Mouse (Mus musculus): ENCODE data around the gene Atp6v1g2.
A peak's percentile ranks its signal among the peaks of the same experiment; 100 is the strongest.

Atp6v1g2 gene

GRCm38 (mm10) chr17:35233114-35233980 is at the start of gene Atp6v1g2:
Gene Atp6v1g2, plus strand, starts transcription at chr17:35233660.
- DNase-seq = no peak

- peak; percentile 75 for DNase-seq
These were observed 47.5 kb upstream of the Atp6v1g2 start for GRCm38 (mm10) chr17:35185639-35186611.

GRCm38 (mm10) chr17:35186681-35187080 is 46.8 kb upstream of the Atp6v1g2 start:
- no peak for DNase-seq

DNA sequence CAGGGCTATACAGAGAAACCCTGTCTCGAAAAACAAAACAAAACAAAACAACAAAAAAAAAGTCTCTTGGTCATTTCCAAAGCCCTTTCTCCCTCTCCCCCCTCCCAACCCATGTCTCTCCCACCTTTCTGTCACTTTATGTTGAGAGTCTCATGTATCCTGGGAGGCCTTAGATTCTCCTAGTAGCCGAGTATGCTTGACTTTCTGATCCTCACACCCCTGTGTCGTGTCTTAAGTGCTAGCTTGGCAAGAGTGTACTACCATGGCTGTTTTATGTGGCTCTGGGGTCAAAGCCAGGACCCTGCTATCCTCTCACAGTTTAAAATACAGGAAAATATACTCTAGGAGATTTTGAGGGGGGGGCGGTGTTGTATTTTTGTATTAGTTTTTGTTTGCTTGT is 46.1 kb upstream of the Atp6v1g2 start:
- DNase-seq = no peak

GRCm38 (mm10) chr17:35187959-35188610 is 45.4 kb upstream of the Atp6v1g2 start, which contains the start of gene Lst1:
Gene Lst1, minus strand, starts transcription at chr17:35188439.
- DNase-seq = no peak

- no peak for DNase-seq
These were observed 44.3 kb upstream of the Atp6v1g2 start for GRCm38 (mm10) chr17:35189186-35189585.

GRCm38 (mm10) chr17:35190096-35190495 is 43.4 kb upstream of the Atp6v1g2 start:
- DNase-seq = no peak

GRCm38 (mm10) chr17:35191723-35192122 is 41.7 kb upstream of the Atp6v1g2 start:
- no peak for DNase-seq

- no peak for DNase-seq
These were observed 40.5 kb upstream of the Atp6v1g2 start for GRCm38 (mm10) chr17:35192924-35193323.

DNA sequence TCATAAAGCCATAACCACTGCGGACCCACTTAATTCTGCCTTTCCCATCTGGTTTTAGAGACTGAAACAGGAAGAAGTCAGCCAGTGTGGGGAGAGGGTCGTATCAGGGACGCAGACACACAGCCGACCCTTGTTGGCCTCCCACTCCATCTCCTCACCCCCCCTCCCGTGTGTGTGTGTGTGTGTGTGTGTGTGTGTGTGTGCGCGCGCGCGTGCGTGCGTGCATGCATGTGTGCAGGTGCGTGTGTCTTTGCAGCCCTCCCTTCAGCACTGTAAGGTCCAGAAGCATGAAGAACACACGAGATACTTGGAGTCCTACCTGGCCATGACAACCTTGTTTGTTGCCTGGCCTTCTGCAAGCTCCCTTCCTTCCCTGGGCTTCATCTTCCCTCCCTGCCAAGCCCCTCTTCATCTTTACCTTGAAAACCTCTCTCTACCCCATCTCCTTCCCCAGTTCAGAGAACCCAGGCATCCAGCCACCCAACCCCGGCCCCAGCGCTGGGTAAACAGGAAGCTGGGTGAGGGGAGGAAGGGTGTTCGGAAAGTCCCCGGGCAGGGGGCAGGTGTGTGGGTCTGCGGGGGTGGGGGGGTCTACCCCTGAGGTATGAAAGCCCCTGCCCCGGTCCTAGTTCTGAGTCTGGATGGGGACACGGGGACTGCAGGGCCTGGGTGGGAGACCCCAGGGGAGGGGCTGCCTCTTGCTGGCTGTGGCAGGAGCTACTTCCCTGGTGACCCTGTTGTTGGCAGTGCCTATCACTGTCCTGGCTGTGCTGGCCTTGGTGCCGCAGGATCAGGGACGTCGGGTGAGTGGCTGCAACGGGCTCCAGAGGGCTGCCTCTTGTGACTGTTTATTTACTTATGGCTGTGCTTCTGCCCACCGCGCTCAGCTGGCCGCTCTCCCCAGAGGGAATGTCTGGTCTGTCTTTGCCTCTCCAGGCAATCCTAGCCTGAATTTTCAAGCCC is 39.3 kb upstream of the Atp6v1g2 start, which contains the start of gene Ltb:
Gene Ltb, plus strand, starts transcription at position 559 of the 963 bp plus-strand sequence.
- no peak for DNase-seq

DNA sequence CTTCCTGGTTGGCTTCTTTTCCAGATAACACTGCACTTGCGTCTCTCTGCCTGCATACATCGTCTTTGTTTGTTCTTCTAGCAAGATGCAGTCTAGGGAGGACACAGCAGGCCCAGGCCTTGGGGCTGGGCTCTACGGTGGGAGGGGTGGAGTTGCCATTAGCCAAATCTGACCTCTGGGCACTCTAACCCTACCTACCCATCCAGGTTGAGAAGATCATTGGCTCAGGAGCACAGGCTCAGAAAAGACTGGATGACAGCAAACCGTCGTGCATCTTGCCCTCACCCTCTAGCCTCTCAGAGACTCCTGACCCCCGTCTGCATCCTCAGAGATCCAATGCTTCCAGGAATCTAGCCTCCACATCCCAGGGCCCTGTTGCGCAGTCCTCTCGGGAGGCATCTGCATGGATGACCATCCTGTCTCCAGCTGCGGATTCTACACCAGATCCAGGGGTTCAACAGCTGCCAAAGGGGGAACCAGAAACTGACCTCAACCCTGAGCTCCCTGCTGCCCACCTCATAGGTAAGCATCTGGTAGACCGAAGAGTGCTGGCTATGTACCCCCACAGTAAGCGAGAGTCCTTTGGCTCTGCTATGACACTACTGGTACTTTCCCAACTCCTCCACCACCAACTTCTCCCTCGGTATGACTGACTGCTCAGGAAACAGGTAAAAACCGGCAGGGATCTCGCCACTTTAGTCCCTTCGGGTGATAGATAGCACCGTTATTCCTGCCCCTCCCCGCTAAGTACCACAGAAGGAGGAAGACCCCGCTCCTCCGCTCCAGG is 38.4 kb upstream of the Atp6v1g2 start:
- no peak for DNase-seq

GRCm38 (mm10) chr17:35195631-35196320 is 37.7 kb upstream of the Atp6v1g2 start:
- peak; percentile 85 for DNase-seq

- DNase-seq = no peak
These were observed 37.2 kb upstream of the Atp6v1g2 start for GRCm38 (mm10) chr17:35196321-35196641.

GRCm38 (mm10) chr17:35197126-35197525 is 36.3 kb upstream of the Atp6v1g2 start:
- no peak for DNase-seq

DNA sequence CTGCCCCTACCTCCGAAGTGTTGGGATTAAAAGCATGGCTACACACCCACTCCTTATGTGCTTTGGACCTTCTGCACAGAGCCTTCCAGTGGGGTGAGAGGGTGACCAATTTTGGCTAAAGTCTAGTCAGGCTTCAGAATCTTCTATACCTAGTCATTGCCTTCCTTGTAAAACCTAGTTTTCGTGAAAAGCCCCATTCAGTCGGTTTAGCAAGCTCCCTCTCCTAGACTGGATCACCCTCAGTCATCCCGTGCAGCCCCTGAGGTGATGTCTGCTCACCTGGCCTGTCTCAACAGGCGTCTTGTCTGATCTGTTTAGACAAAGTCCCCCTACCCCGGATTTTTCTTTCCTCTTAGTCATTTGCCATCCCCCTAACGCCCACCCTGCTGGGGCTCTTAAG is 35.4 kb upstream of the Atp6v1g2 start:
- no peak for DNase-seq

- no peak for DNase-seq
These were observed 34.5 kb upstream of the Atp6v1g2 start for GRCm38 (mm10) chr17:35198946-35199345.

- DNase-seq = no peak
These were observed 33.1 kb upstream of the Atp6v1g2 start for GRCm38 (mm10) chr17:35200398-35200797.

DNA sequence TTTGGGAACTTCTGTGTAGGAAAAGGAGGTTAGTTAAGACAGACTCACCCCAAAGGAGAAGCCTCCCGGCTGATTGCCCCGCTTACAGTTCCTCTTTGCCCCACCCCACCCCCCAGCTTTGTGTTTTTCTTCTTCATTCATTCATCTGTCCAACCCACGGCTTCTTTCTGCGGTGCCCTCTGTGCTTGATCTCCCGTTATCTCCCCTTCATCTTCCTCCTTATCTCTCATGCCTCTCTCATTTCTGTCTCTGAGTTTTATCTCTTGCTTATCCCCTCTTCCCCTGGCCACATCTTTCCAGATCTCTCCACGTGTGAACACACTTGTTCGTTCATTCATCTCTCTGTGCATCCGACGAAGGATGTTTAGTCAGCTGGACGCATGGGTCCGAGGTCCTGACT is 32.3 kb upstream of the Atp6v1g2 start:
- DNase-seq = no peak

DNA sequence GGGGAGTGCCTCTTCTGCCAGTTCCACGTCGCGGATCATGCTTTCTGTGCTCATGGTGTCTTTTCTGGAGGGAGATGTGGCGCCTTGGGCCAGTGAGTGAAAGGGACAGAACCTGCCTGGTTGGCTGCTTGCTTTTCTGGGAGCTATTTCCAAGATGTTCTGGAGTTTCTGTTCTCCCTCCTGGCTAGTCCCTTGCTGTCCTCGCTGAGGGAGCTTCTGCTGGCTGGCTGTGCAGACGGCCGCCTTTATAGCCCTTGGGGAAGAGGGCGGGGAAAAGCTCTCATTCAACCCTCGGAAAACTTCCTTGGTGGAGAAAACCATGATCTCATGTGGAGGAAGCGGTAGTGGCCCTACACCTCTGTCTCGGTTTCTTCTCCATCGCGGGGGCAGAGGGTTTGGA is 31.7 kb upstream of the Atp6v1g2 start, which contains the start of gene Tnf:
Gene Tnf, minus strand, starts transcription at position 221 of the 400 bp plus-strand sequence.
- no peak for DNase-seq

- DNase-seq = no peak
These were observed 31.0 kb upstream of the Atp6v1g2 start for GRCm38 (mm10) chr17:35202442-35202841.
